Mouse (Mus musculus) forebrain, embryonic 12.5 days (tissue): ENCODE data around the gene Pcnx3. TPM values are rescaled to one million over a fixed set of nuclear protein-coding genes. Genes with fewer than 3 reads are reported as not detected.

Experiments used
- ATAC-seq: fragments of 200-750 bp; cut with Nextera tagmentation; 2 replicates; pipeline ENCODE4 v1.8.0; 2017; ENCODE audit warnings: moderate TSS enrichment; ENCODE audit not compliant: low FRiP score
- H3K27ac ChIP-seq: fragments of 300-500 bp; sonication (generic); 2 replicates; pipeline ENCODE4 v1.5.1; 2016; ENCODE audit warnings: mild to moderate bottlenecking
- H3K27me3 ChIP-seq: fragments of 300-500 bp; sonication (generic); 2 replicates; pipeline ENCODE4 v1.6.1; 2016; ENCODE audit warnings: mild to moderate bottlenecking
- H3K36me3 ChIP-seq: fragments of 300-500 bp; sonication (generic); replicated peaks from 2 replicates; pipeline ENCODE4 v1.6.1; 2016; ENCODE audit warnings: mild to moderate bottlenecking
- H3K4me1 ChIP-seq: fragments of 300-500 bp; sonication (generic); 2 replicates; pipeline ENCODE4 v1.6.1; 2016
- H3K4me2 ChIP-seq: fragments of 300-500 bp; sonication (generic); 2 replicates; pipeline ENCODE4 v1.6.1; 2016; ENCODE audit warnings: mild to moderate bottlenecking, moderate library complexity
- H3K4me3 ChIP-seq: fragments of 300-500 bp; sonication (generic); replicated peaks from 2 replicates; pipeline ENCODE4 v1.5.1; 2016; ENCODE audit warnings: mild to moderate bottlenecking
- H3K9ac ChIP-seq: fragments of 300-500 bp; sonication (generic); 2 replicates; pipeline ENCODE4 v1.6.1; 2016; ENCODE audit warnings: mild to moderate bottlenecking
- H3K9me3 ChIP-seq: fragments of 300-500 bp; sonication (generic); 2 replicates; pipeline ENCODE4 v1.6.1; 2016
- WGBS: fragments of 180-500 bp; shearing (Covaris S2); methylation state at CpG from one replicate; pipeline ENCODE4 v1.1.7; 2016; 5-methylcytosine and 5-hydroxymethylcytosine counted together
- polyA plus RNA-seq: library from polyadenylated mRNA; unstranded; fragments of >200 nt; fragmentation: Nextera tagmentation; extraction: Ambion mirVana; gene quantifications from 2 replicates; pipeline ENCODE4 v1.2.1, GENCODE M21; 2016

The Pcnx3 gene
- polyA plus RNA-seq: 32.4 and 35.1 TPM in 2 replicates

DNA sequence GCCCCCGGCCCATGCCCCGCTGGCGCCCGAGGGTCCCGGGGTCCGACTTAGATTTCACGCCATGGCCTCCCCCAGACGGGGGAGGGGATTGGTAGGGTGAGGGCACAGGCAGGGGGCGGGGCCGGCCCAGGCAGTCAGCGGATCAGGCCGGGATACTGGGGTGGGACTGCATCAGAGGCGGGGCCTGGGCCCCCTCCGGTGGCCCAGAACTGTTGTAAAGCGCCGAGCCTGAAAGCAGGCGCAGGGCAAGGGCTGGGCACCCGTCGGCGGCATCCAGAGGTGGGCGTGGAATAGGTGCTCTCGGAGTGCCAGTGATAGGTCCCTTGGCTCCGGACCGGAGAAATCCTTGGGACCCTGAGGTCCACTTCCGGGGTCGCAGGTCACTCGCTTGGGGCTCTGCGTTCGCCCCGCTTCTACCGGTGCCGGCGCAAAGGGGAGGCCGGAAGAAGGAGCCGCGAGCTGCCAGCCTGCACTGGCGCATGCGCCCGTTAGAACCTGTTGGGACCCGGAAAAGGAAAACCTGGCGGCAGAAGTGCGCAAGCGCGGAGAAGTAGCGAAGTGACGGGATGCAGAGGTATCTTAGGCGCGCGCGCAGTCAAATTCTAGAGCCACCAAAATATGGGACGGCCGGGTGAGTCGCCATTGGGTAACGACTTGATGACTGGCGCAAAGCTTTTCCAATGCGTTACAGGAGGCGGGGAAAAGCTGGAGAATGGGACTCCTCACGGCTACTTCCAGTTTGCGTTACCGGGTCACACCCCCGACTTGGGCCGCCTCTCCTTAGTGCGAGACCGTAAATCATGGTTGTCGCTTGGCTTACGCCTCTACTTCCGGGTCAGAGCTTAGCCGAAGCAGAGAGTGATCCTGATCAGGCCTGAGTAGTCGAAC lies at the start of gene Pcnx3, which contains the start of gene Map3k11:
Pcnx3 (minus strand) TSS at position 709 of the 888 bp plus-strand sequence.
Map3k11 (plus strand) TSS at position 543 of the 888 bp plus-strand sequence.
- Histone ChIP-seq H3K36me3 (peaks cover 56% of the 10 kb centered on the region), H3K4me1 (peaks cover 47% of the 10 kb centered on the region), H3K9ac (peak within 1 kb of the TSS; percentile 89), H3K4me3 (peak within 1 kb of the TSS; percentile 89), H3K27ac (peak within 1 kb of the TSS; percentile 91), H3K9me3 (no peaks in the 10 kb centered on the region), H3K4me2 (peak within 1 kb of the TSS; percentile 99), H3K27me3 (no peaks in the 10 kb centered on the region)
- WGBS: under 1% methylated on average over 69 of the region's 69 CpGs
- ATAC-seq: peak; percentile 95

DNA sequence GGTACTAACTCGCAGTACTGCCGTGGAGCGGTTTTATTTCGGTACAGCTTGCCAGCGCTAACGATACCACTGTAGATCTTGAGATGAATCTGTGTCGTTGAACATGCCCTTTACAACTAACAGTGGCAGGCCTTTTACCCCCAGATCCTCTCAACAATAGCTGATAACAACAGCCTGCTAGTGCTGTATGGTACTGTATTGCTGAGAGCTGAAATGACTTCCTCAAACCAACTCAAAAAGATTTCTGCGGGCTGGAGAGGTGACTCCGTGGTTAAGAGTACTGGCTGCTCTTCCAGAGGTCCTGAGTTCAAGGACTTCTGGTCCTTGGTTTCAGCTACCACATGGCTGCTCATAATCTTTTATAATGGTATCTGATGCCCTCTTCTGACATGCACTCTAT lies 45.6 kb upstream of the Pcnx3 start:
- H3K4me2 ChIP-seq: no peak overlapping the region
- peaks cover 21% of the 10 kb centered on the region for H3K4me1 ChIP-seq
- no peak overlapping the region for H3K4me3 ChIP-seq
- H3K27me3 ChIP-seq: peaks cover 30% of the 10 kb centered on the region
- no peak overlapping the region for H3K9ac ChIP-seq
- H3K27ac ChIP-seq: no peak overlapping the region
- H3K36me3 ChIP-seq: no peaks in the 10 kb centered on the region
- WGBS: 85% methylated on average over 9 of the region's 9 CpGs
- no peak for ATAC-seq
- no peaks in the 10 kb centered on the region for H3K9me3 ChIP-seq

DNA sequence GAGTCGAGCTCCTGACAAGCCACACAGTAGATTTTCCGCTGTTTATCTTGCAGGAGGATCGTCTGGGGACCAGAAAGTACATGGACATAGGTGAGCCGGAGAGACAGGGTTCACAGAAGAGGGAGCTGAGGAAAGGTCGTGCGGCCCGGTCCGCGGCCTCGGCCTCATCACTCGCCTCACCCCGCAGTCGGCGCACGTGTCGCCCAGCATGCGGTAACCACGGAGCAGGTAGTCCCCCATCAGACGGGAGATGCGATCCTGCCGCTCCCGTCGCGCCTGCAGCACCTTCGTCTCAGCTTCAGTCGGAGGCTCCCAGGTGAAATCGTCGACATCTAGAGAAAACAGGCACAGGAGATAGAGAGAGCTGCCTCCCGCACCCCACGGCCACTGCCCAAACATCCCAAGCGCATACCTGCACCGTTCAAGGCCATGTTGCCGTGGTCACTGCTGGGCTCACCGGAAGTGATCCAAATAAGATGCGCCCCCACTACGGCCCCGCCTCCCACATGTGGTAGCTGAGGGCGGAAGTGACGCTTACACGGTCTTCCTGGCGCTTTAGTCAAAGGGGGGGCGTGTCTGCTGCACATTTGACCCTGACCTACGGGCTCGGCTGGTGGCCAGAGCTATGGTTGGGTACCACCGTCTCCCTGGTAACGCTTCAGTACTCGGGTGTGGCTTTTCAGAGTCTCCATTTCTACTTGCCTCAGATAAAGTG lies 42.7 kb upstream of the Pcnx3 start:
- peak overlapping the region; percentile 78 for H3K9ac ChIP-seq
- H3K9me3 ChIP-seq: no peaks in the 10 kb centered on the region
- H3K4me3 ChIP-seq: peak overlapping the region; percentile 77
- H3K36me3 ChIP-seq: no peaks in the 10 kb centered on the region
- peaks cover 20% of the 10 kb centered on the region for H3K27me3 ChIP-seq
- ATAC-seq: peak; percentile 88
- H3K27ac ChIP-seq: peak overlapping the region; percentile 42; the same call in 1 of the 2 replicates
- H3K4me1 ChIP-seq: peaks cover 44% of the 10 kb centered on the region
- H3K4me2 ChIP-seq: peak overlapping the region; percentile 98
- WGBS: under 1% methylated on average over 47 of the region's 47 CpGs

DNA sequence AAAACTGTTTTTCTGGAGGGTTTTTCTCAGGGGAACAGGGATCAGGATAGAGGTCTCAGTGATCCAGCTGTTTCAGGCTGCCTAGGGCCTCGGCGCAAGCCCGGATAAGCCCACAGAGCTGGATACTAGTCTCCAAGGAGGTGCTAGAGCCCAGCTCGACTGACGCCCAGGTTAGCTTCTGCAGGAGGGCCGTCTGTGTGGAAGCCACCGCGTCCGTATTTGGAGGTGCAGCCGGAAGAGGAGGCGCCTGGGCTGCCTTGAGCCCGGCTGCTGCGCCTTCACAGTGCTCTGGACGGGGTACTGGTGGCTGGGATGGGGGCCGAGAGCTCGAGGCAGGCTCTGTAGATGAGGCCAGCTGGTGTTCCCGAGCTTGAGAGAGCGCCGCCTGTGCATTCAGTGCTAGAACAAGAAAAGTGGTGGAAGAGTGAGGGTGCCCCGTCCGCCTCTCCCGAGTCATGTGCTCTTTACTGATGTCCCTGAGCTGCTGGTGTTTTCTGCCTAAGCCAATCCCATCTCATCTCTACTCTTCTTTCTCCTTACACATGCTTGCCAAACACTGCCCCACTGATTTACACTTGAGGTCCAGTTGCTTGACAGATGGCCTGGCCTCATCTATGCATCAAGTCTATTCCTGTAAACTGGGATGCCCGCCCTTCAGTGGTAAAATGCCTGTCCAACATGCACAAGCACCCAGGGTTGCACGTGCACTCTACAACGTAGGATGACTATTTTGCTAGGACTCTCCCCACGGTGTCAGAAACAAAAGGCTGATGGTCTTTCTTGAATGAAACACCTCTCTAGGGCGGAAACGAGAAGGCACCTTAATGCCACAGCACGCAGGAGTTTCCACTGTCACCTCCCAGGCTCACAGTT lies 41.8 kb upstream of the Pcnx3 start:
- peak overlapping the region; percentile 98 for H3K4me2 ChIP-seq
- no peak for ATAC-seq
- H3K4me3 ChIP-seq: peak overlapping the region; percentile 77
- H3K9me3 ChIP-seq: no peaks in the 10 kb centered on the region
- peaks cover 52% of the 10 kb centered on the region for H3K4me1 ChIP-seq
- H3K9ac ChIP-seq: peak overlapping the region; percentile 78; the same call in 1 of the 2 replicates
- 74% methylated on average over 29 of the region's 29 CpGs for WGBS
- peaks cover 13% of the 10 kb centered on the region; the same call in 1 of the 2 replicates for H3K27me3 ChIP-seq
- no peak overlapping the region for H3K27ac ChIP-seq
- H3K36me3 ChIP-seq: peaks cover 4% of the 10 kb centered on the region

DNA sequence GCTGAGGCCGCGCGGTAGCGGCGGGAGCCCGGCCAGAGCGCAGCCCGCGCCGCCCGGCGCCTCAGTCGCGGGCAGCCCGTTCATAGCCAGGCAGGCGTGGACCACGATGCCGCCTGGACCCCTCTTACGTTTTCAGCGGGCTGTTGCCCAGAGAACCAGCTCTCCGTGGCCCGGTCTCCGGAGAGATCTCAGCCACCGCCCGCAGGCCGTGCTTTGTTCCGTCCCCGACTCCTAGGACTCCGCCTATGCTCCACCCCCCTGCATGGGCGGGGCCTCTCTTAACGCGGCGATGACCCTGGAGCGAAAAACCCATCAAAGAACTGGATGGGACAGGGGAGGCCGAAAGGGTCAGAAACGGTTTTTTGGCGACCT lies 40.7 kb upstream of the Pcnx3 start, which contains the start of gene Fam89b:
Fam89b (minus strand) TSS at position 210 of the 372 bp plus-strand sequence.
- peaks cover 15% of the 10 kb centered on the region for H3K36me3 ChIP-seq
- peaks cover 4% of the 10 kb centered on the region; the same call in 1 of the 2 replicates for H3K27me3 ChIP-seq
- H3K9ac ChIP-seq: peak within 1 kb of the TSS; percentile 97
- peak within 1 kb of the TSS; percentile 98 for H3K4me2 ChIP-seq
- WGBS: under 1% methylated on average over 35 of the region's 37 CpGs
- peak within 1 kb of the TSS; percentile 95 for H3K27ac ChIP-seq
- H3K4me3 ChIP-seq: peak within 1 kb of the TSS; percentile 87
- H3K4me1 ChIP-seq: peaks cover 64% of the 10 kb centered on the region
- H3K9me3 ChIP-seq: no peaks in the 10 kb centered on the region
- peak; percentile 82 for ATAC-seq

DNA sequence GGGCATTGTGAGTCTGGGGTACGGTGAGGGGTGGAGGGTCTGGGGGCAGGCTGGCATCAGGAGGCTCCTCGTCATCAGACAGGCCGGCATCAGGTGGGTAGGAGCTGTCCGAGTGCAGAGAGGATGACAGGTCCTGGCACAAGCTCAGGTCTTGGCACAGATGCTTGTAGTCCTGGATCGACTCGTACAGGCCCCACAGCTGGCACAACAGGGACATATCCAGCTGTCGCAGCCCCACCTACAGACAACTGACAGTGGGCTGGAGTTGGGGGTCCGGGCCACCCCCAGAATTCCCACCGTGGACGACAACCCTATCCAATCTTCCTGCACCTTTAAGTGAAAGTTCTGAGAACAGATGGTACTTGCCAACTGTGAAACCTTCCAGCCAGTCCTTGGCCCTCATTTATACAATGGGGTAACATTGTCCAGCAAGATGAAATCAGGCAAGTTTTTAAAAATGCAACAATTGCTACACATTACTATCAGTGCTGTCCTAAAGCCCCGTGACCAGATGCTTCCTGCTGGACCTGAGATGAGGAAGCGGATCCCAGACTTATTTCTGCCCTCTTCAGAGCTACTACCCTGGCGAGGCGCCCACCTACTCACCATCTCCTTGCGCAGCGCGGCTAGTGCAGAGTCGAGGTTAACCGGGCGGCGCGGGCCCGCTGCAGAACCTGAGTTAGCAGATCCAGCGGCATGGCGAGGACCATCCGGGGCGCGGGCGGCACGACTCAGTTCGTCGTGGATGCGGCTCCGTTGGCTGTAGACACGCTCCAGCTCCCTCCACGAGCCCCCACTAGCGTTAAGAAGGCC lies 40.1 kb upstream of the Pcnx3 start:
- Histone ChIP-seq H3K9me3 (no peaks in the 10 kb centered on the region), H3K4me3 (peak overlapping the region; percentile 87), H3K36me3 (peaks cover 21% of the 10 kb centered on the region), H3K27me3 (peaks cover 4% of the 10 kb centered on the region; the same call in 1 of the 2 replicates), H3K27ac (peak overlapping the region; percentile 95), H3K4me1 (peaks cover 64% of the 10 kb centered on the region), H3K9ac (peak overlapping the region; percentile 97), H3K4me2 (peak overlapping the region; percentile 98)
- 11% methylated on average over 37 of the region's 37 CpGs for WGBS
- ATAC-seq: peak; percentile 33

DNA sequence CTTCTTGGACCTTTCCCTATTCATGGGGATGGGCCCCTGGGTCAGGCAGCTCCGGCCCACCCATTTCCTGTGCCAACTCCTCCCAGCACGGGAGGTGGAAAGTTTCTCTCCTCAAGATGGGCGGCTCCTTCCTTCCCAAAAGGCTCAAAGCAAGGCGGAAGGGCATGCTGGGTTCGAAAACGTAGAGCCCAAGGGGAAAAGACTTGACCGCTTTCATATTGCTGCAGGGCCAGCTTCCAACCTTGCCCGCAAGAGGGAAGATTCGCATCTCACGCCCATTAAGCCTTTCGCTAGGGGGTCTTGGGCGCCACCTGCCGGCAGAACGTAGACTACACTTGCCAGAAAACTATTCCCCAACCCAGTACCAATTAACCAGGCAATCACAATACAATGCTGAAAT lies 39.0 kb upstream of the Pcnx3 start:
- Histone ChIP-seq H3K4me1 (peaks cover 64% of the 10 kb centered on the region), H3K36me3 (peaks cover 30% of the 10 kb centered on the region), H3K27me3 (peaks cover 4% of the 10 kb centered on the region; the same call in 1 of the 2 replicates), H3K4me3 (peak overlapping the region; percentile 87), H3K9ac (peak overlapping the region; percentile 97), H3K27ac (peak overlapping the region; percentile 95; the same call in 1 of the 2 replicates), H3K9me3 (no peaks in the 10 kb centered on the region), H3K4me2 (peak overlapping the region; percentile 98)
- WGBS: 6% methylated on average over 14 of the region's 14 CpGs
- peak; percentile 7; the same call in 1 of the 2 replicates for ATAC-seq

DNA sequence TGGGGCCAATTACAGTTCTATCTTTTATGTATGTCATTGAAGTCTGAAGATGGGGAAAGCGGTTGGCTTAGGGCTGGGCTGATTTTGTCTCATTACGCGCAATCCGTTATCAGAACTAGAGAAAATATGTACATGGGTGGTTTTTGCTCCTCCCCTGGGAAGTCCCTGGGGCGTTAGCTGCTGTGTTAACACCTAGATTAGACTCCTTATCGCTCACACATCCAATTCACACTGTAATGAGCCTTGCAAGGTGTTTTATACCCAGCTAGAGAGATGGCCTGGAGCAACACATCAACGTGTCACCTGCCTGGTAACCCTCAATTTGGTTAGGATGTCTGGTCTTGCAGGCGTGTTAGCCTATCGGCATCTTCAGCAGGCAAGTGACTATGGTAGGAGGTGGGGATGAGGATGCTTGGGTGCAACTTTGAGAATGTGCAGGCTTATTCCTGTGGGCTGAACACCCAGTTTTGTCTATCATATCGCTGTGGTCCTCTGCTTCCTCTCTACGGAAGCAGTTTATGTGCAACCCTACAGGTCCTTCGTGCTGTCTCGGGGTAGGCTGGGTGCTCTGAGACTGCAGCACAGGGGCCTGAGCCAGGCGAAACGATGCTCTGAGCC lies 38.4 kb upstream of the Pcnx3 start:
- Histone ChIP-seq H3K36me3 (peaks cover 37% of the 10 kb centered on the region), H3K4me2 (peak overlapping the region; percentile 98), H3K9ac (peak overlapping the region; percentile 97), H3K27ac (no peak overlapping the region; the same call in 1 of the 2 replicates), H3K4me3 (peak overlapping the region; percentile 87), H3K4me1 (peaks cover 63% of the 10 kb centered on the region), H3K9me3 (no peaks in the 10 kb centered on the region), H3K27me3 (peaks cover 4% of the 10 kb centered on the region; the same call in 1 of the 2 replicates)
- ATAC-seq: no peak
- 84% methylated on average over 15 of the region's 15 CpGs for WGBS

DNA sequence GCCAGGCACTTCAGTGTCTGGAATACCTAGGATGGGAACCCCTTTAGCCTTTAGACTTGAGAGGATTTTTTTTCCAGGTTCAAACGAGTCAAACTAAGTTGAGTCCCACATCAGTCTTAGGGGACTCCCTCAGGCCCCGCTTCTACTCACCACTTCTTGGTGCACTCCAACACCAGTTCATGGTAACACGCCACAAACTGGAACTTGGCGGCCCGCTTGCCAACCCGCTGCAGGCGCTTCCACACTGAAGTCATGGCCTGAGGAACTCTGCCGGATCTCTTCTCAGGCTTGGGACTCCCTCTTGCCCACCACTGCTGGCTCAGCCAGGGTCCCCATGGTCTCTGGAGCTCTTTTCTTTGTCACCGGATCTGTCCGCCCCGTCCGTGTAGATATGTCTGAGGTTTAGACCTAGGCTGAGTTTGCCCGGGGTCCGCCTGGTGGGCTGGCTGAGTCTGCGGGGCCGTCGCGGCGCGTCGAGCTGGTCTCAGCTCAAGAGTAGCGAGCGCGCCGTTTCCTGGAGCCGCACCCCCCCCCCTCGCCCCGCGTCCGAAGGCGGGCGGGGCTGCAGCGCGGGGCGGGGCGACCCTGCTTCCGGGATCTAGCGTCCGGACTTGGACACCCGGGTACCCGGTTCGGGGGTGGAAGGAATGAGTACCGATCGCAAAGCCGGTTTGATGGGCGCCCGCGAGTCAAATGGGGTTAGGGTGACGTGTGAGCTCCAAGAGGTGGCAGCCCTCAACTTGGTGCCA lies 37.2 kb upstream of the Pcnx3 start, which contains the start of gene Ehbp1l1:
Ehbp1l1 (minus strand) TSS at position 551 of the 749 bp plus-strand sequence.
- H3K9me3 ChIP-seq: no peaks in the 10 kb centered on the region
- peaks cover 48% of the 10 kb centered on the region for H3K36me3 ChIP-seq
- H3K4me2 ChIP-seq: peak within 1 kb of the TSS; percentile 98
- H3K4me1 ChIP-seq: peaks cover 57% of the 10 kb centered on the region
- no peak for ATAC-seq
- 18% methylated on average over 48 of the region's 49 CpGs for WGBS
- H3K4me3 ChIP-seq: peak within 1 kb of the TSS; percentile 37
- H3K27ac ChIP-seq: 0 out of 2 replicates have a peak within 1 kb of the TSS, but pooled peaks have one; percentile 9
- peak within 1 kb of the TSS; percentile 97 for H3K9ac ChIP-seq
- peaks cover 4% of the 10 kb centered on the region; the same call in 1 of the 2 replicates for H3K27me3 ChIP-seq
